Mouse (Mus musculus) hindlimb bud, embryonic 11.5 days (tissue): Measurements from ENCODE around the gene Stx2.

ENCODE experiments used
- DNase-seq: peaks from one replicate; pipeline ENCODE4 v3.0.0-alpha.2; 2012; ENCODE audit warnings: low read depth, low spot score; ENCODE audit errors: extremely low spot score

Gene Stx2

DNA sequence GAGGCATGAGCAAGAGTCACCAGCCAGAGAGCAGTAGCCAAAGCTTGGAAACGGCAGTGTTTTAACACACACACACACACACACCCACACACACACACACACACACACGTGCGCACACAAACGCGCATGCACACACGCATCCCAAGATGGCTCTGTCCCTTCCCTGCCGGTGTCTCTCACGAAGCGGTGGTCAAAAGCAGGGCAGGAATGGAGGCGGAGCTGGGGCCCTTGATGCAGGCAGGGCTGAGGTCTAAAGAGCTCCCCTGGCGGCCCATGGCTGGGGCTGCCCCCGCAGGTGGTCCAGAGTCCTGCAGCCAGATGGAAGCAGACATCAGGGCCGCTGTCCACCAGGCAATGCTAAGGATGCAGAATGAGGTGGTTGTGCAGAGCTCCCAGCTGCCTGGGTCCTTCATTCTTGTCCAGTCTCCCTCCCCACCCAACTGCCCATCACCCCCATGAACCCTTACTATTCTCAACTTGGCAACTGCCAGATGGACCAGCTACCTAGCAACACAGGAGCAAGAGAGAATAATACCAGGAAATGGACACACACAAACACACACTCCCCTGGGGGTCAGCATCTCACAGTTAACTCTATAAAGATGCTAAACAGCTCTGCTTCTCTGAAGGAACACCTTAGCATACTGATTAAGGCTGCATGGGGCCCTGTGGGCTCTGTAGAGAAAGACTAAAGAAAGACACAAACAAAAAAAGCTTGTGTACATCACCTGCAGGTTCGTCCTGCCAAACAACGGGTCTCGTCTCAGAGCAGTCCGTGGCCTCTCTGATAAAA is 54.9 kb downstream of the Stx2 start, which contains the start of gene Rimbp2:
TSS of gene Rimbp2 (minus strand) at position 209 of the 793 bp plus-strand sequence.
- DNase-seq: no peak

DNA sequence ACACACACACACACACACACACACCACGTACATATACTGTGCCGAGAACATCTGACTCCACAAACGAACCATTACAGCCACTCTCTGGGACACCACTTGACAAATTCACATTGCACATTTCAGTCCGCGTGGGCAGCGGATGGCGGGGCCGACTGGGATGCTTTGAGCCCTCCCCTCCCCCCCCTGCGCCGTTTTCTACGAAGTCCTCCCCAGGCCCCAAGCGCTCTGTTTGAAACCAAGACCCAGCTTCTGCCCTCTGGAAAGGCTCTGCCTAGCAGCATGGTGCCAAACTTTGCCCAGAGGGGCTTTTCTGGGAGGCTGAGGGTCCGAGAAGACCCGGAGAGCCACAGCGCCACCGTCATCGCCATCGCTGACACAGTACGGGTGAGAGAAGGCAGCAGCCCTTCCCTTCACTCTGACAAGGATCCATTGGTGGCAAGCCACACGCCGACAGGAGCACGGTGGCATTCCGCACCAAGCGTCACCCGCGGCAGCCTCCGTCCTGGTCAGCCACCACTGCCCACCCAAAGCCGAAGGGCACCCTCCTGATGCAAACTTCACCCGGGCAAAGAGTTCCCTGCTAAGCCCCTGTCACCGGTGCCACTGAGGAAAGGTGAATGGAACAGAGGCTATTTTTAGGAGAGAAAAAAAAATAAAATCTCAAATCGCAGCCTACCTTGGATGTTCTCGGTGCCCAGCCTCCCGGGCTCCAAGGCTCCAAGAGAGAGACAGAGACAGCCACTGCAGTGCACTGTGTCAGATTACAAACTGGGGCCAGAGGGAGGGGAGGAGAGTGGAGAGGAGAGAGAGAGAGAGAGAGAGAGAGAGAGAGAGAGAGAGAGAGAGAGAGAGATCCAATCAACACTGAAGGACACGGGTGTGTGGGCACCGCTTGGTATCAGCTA is 55.8 kb downstream of the Stx2 start:
- DNase-seq: no peak

DNA sequence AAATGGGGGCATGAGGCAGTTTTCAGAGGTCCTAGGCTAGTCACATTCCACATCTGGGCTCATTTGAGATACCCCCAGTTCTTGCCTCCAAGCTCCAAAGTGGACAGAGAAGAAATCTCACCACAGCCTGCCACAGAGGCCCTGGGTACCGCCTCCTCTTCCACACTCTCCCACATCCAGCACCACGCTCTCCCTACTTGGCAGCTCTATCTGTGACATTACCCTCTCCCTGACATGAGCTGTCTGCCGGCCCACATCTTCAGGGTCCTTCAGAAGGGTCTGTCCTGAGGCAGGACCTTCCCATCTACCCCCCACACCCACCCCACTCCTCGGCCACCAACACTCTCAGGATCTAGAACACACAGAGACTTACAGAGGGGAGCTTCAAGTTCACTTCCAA is 56.9 kb downstream of the Stx2 start:
- no peak for DNase-seq

DNA sequence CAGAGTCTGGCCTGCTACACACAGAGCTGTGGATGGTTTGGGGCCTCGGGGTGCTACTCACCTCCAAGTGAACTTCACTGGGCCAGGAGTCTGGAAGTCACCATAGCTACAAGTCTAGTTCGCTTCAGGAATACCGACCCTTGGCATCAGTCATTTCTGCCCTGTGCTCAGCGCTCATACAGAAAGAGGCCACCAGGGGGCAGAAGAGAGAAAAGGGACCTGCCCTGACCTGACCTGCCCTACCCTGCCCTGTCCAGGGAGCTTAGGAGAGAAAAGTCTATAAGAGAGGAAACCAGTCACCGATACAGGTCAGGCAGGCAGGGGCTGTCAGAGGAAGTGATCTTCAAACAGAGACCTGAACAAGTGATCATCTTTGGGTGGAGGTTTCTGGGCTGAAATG is 61.3 kb downstream of the Stx2 start:
- no peak for DNase-seq

DNA sequence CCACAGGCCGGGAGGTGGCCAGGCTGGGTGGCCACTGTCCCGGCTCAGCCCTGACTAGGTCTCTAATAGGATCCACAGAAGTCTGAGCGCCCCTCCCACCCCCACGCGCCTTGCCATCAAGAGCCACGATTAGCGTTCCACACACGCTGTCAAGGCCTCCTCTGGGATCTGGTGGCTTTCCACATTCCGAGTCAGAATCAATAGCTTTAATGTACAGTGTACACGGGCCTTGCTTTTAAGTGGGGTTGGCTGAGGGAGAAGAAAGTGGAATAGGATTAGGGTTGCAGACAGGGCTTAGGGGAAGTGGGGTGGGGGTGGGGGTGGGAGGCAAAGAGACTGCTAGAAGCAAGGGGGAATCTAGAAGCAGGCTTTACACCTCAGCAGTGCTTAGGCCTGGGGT is 67.9 kb downstream of the Stx2 start:
- no peak for DNase-seq

DNA sequence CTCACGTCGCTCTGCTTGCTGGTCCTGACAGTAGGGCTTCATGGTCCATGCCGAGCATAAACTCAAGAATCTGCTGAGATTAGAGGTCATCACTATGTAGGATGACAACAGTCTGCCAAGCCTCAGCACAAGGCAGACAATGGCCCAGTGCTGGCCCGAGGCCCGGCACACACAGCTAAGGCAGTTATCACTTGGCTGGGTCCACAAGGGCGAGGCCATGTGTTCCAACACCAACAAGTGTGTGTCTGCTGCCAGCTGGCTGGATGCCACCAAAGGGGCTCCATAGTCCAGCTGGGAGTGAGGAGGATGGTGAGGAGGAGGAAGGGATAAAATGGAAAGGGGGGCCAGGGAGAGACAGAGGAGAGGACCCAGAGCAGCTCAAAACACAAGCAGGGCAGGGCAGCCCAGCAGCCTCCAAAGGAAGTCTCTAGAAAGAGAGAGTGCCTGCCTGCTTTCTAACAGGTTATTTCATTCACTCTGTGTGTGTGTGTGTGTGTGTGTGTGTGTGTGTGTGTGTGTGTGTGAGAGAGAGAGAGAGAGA is 72.9 kb downstream of the Stx2 start:
- DNase-seq: no peak
